Mouse (Mus musculus) heart, embryonic 14.5 days (tissue): ENCODE measurements around the gene Msgn1. TPM values are rescaled to one million over a fixed set of nuclear protein-coding genes. Genes with fewer than 3 reads are reported as not detected.

Experiments used
- ATAC-seq: fragments of 200-750 bp; cut with Nextera tagmentation; 2 replicates; pipeline ENCODE4 v1.8.0; 2017; ENCODE audit warnings: low read depth, moderate TSS enrichment; ENCODE audit not compliant: insufficient number of reproducible peaks, insufficient read depth, low FRiP score
- H3K27ac ChIP-seq, 2 experiments: fragments of 200-500 bp in 1 of 2; fragments of 300-500 bp in 1 of 2; sonication (generic) in 1 of 2; replicated peaks in 1 of 2; 2 replicates each; pipeline ENCODE4 v1.5.1; 2012 to 2014; ENCODE audit warnings: low read depth in 2 of 2, low read length in 2 of 2, control low read depth in 1 of 2, mild to moderate bottlenecking in 1 of 2, mixed read lengths in 1 of 2; ENCODE audit not compliant: control insufficient read depth in 1 of 2, insufficient read depth in 1 of 2
- H3K27me3 ChIP-seq: fragments of 300-500 bp; sonication (generic); 2 replicates; pipeline ENCODE4 v1.6.1; 2014; ENCODE audit warnings: mild to moderate bottlenecking, low read length, control low read depth; ENCODE audit not compliant: control insufficient read depth, insufficient read depth
- H3K36me3 ChIP-seq: fragments of 300-500 bp; sonication (generic); 2 replicates; pipeline ENCODE4 v1.6.1; 2014; ENCODE audit warnings: mild to moderate bottlenecking, control low read depth, low read length, mixed read lengths; ENCODE audit not compliant: control insufficient read depth, insufficient read depth
- H3K4me1 ChIP-seq, 2 experiments: fragments of 200-500 bp in 1 of 2; fragments of 300-500 bp in 1 of 2; sonication (generic) in 1 of 2; 2 replicates each; pipeline ENCODE4 v1.6.1; 2012 to 2014; ENCODE audit warnings: low read length in 2 of 2, control low read depth in 1 of 2, mixed read lengths in 1 of 2; ENCODE audit not compliant: control insufficient read depth in 2 of 2, insufficient read depth in 2 of 2
- H3K4me2 ChIP-seq: fragments of 300-500 bp; sonication (generic); 2 replicates; pipeline ENCODE4 v1.6.1; 2014; ENCODE audit warnings: mild to moderate bottlenecking, low read length
- H3K4me3 ChIP-seq, 2 experiments: fragments of 200-500 bp in 1 of 2; fragments of 300-500 bp in 1 of 2; sonication (generic) in 1 of 2; 2 replicates each; pipeline ENCODE4 v1.5.1; 2012 to 2014; ENCODE audit warnings: low read length in 2 of 2, mild to moderate bottlenecking in 2 of 2, control low read depth in 1 of 2, low read depth in 1 of 2, moderate library complexity in 1 of 2; ENCODE audit not compliant: control insufficient read depth in 1 of 2, insufficient read depth in 1 of 2
- H3K9ac ChIP-seq: fragments of 300-500 bp; sonication (generic); 2 replicates; pipeline ENCODE4 v1.6.1; 2014; ENCODE audit warnings: mild to moderate bottlenecking, low read length
- H3K9me3 ChIP-seq: fragments of 300-500 bp; sonication (generic); 2 replicates; pipeline ENCODE4 v1.6.1; 2016; ENCODE audit warnings: low read length, control low read depth; ENCODE audit not compliant: control insufficient read depth
- whole genome bisulfite sequencing: fragments of 180-500 bp; shearing (Covaris S2); extraction: QIAGEN DNeasy Blood & Tissue Kit; methylation state at CpG from one replicate; pipeline ENCODE4 v1.1.7; 2014; 5-methylcytosine and 5-hydroxymethylcytosine counted together
- polyA plus RNA-seq: library from polyadenylated mRNA; unstranded; fragments of >200 nt; fragmentation: Nextera tagmentation; extraction: Ambion mirVana; gene quantifications from 2 replicates; pipeline ENCODE4 v1.2.1, GENCODE M21; 2014

Msgn1 gene
- polyA plus RNA-seq, 1 experiment from 2014 or later, result 0.47 TPM

DNA sequence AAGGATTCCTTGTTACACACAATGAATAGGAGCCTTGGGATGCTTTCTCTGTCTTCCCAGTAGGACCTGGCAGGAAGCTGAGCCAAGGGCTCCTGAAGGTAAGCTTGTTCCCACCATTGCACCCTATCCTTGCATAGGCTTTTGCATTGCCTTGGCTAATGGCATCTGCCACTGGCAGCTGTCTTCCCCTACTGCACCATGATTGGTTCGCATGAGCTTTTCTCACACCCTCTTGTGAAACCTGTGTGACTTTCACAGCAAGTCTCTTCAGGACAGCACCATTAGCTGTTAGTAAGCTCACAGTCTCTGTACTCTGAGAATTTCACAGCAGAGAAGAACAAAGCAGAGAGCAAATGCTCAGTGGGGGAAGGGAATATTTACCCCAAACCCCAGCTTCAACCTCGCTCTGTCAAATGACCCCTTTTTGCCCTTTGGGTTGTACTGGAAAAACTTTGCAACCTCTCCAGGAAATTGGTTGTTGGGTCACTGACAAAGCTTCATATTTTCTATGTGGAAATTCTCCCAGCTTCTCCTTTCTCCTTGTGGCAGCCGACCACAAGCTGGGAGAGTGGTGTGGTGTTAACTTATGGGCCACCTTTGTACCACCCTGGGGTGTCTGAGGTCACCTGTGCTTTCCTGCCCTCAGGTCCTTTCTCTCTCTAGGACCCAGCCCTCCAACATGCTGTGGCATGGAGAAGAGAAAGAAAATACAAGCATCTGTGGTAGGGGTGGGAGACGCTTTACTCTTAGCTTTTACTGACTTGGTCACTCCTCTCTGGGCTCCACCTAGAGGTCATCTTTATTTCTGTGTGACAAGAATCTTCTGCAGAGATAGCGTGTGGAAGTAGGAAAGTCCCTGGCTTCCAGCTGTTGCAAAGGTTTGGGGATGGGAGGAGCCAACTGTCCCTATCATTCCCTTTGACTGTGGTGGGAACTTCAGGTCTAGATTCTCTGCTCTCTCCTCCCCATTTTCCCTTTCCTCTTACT, 31.1 kb downstream of the Msgn1 start:
- H3K4me1 ChIP-seq, result no peaks in the 10 kb centered on the region
- no peak overlapping the region for H3K27ac ChIP-seq
- H3K36me3 ChIP-seq, result no peaks in the 10 kb centered on the region
- no peak overlapping the region for H3K9ac ChIP-seq
- no peak overlapping the region for H3K4me3 ChIP-seq
- 24% methylated on average over 5 of the region's 5 CpGs for WGBS
- H3K27me3 ChIP-seq, result no peaks in the 10 kb centered on the region
- H3K9me3 ChIP-seq, result no peaks in the 10 kb centered on the region
- H3K4me2 ChIP-seq, result peak overlapping the region; percentile 58; the same call in 1 of the 2 replicates
- no peak for ATAC-seq

DNA sequence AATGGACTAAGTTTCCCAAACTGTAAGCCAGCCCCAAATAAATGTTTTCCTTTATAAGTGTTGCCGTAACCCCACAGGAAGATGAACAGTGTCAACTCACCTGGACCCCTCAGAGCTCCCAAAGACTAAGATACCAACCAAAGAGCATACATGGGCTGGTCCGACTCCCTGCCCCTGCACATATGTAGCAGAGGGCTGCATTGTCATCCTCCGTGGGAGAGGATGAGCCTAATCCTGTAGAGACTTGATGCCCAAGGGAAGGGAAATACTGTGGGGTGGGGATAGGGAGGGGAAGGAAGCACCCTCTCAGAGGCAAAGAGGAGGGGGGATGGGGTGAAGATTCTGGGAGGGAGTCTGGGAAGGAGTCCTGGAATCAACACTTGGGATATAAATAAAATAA, 50.1 kb downstream of the Msgn1 start:
- no peak for ATAC-seq
- H3K4me2 ChIP-seq, result no peak overlapping the region
- H3K4me3 ChIP-seq, result no peak overlapping the region
- WGBS, result 83% methylated on average over 3 of the region's 3 CpGs
- H3K27me3 ChIP-seq, result no peaks in the 10 kb centered on the region
- H3K9ac ChIP-seq, result no peak overlapping the region
- H3K4me1 ChIP-seq, result 0 out of 4 replicates have a peak, but pooled peaks cover 0 to 5% of the 10 kb centered on the region in 2 experiments
- no peaks in the 10 kb centered on the region for H3K36me3 ChIP-seq
- H3K27ac ChIP-seq, result no peak overlapping the region
- no peaks in the 10 kb centered on the region for H3K9me3 ChIP-seq

Other genes starting within 250 kb of the Msgn1 start
- gene Kcns3, start 57.9 kb downstream of the Msgn1 start, polyA plus RNA-seq, result 0.23 and 0.30 TPM in 2 replicates
- 6.1 and 11.2 TPM in 2 replicates for gene Gen1, start 56.8 kb upstream of the Msgn1 start, polyA plus RNA-seq
- 106 and 108 TPM in 2 replicates for gene Smc6, start 56.9 kb upstream of the Msgn1 start, polyA plus RNA-seq
- gene Vsnl1, start 227.6 kb upstream of the Msgn1 start, polyA plus RNA-seq, result 13.4 and 31.9 TPM in 2 replicates
- 0.16 and 0.42 TPM in 2 replicates for gene Rad51ap2, start 247.1 kb upstream of the Msgn1 start, polyA plus RNA-seq